Mouse (Mus musculus) lung, postnatal 0 days (tissue): ENCODE measurements around the gene Hoxb5. TPM values are rescaled to one million over a fixed set of nuclear protein-coding genes. Genes with fewer than 3 reads are reported as not detected.

Experiments used
- ATAC-seq: fragments of 200-750 bp; cut with Nextera tagmentation; 2 replicates; pipeline ENCODE4 v1.8.0; 2017; ENCODE audit warnings: moderate library complexity
- DNase-seq: peaks from one replicate; pipeline ENCODE4 v3.0.0-alpha.2; 2016; ENCODE audit warnings: low spot score
- H3K27ac ChIP-seq: fragments of 300-500 bp; sonication (generic); 2 replicates; pipeline ENCODE4 v1.5.1; 2014; ENCODE audit warnings: antibody characterized with exemption, mild to moderate bottlenecking, low read length, mixed read lengths
- H3K27me3 ChIP-seq: fragments of 300-500 bp; sonication (generic); replicated peaks from 2 replicates; pipeline ENCODE4 v1.6.1; 2014; ENCODE audit warnings: low read length, mixed read lengths; ENCODE audit not compliant: insufficient read depth
- H3K36me3 ChIP-seq: fragments of 300-500 bp; sonication (generic); 2 replicates; pipeline ENCODE4 v1.6.1; 2014; ENCODE audit warnings: low read length, mixed read lengths; ENCODE audit not compliant: insufficient read depth
- H3K4me1 ChIP-seq: fragments of 300-500 bp; sonication (generic); 2 replicates; pipeline ENCODE4 v1.6.1; 2014; ENCODE audit warnings: antibody characterized with exemption, low read depth, low read length, mixed read lengths; ENCODE audit not compliant: insufficient read depth
- H3K4me2 ChIP-seq: fragments of 300-500 bp; sonication (generic); replicated peaks from 2 replicates; pipeline ENCODE4 v1.6.1; 2014; ENCODE audit warnings: low read depth, mild to moderate bottlenecking, low read length, moderate library complexity, mixed read lengths
- H3K4me3 ChIP-seq: fragments of 300-500 bp; sonication (generic); 2 replicates; pipeline ENCODE4 v1.5.1; 2014; ENCODE audit warnings: low read depth, low read length
- H3K9ac ChIP-seq: fragments of 300-500 bp; sonication (generic); replicated peaks from 2 replicates; pipeline ENCODE4 v1.6.1; 2014; ENCODE audit warnings: low read depth, mild to moderate bottlenecking
- H3K9me3 ChIP-seq: fragments of 300-500 bp; sonication (generic); 2 replicates; pipeline ENCODE4 v1.6.1; 2016; ENCODE audit warnings: low read length, mixed read lengths
- CTCF ChIP-seq: IDR thresholded peaks from 2 replicates; pipeline ENCODE4 v1.5.1; 2016; ENCODE audit warnings: antibody characterized with exemption, mild to moderate bottlenecking
- EP300 ChIP-seq: IDR thresholded peaks from 2 replicates; pipeline ENCODE4 v1.6.1; 2016; ENCODE audit warnings: antibody characterized with exemption, mild to moderate bottlenecking, control low read depth
- WGBS: fragments of 180-500 bp; shearing (Covaris S2); extraction: QIAGEN DNeasy Blood & Tissue Kit; methylation state at CpG from one replicate; pipeline ENCODE4 v1.1.7; 2014; 5-methylcytosine and 5-hydroxymethylcytosine counted together
- microRNA counts: library from miRNA; unstranded; fragments of <30 nt; microRNA quantifications from one replicate; lab custom pipeline; 2015
- microRNA-seq: library from miRNA; unstranded; fragments of <30 nt; microRNA quantifications from one replicate; pipeline ENCODE4, GENCODE M21; 2016
- polyA plus RNA-seq: library from polyadenylated mRNA; unstranded; fragments of >200 nt; fragmentation: Nextera tagmentation; extraction: Ambion mirVana; gene quantifications from 2 replicates; pipeline ENCODE4 v1.2.1, GENCODE M21; 2015

Gene Hoxb5
- polyA plus RNA-seq, 1 experiment from 2014 or later = 16.8 TPM

DNA sequence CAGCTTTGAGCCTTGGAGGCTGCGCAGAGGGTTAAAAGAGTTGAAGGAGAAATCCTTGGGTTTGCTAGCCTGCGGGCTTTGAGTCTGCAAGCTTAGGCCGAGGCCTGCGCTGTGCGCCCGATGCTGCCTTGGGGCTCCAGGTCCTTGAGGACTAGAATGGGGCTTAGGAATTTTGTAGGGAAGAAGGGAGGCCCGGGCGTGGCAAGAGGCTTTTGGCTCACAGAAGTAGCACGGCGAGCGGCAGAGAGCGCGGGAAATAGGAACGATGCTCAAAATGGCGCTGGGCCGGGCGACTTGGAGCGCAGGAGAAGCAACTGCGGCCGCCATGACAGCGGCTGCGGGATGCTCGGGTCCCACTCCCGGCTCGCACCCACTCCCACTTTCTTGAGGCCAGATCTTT, 51.2 kb downstream of the Hoxb5 start:
- Histone ChIP-seq H3K36me3 (no peaks in the 10 kb centered on the region), H3K4me3 (peak overlapping the region; percentile 58), H3K4me2 (peak overlapping the region; percentile 63), H3K27me3 (peaks cover 7% of the 10 kb centered on the region; the same call in 1 of the 2 replicates), H3K27ac (peak overlapping the region; percentile 22; the same call in 1 of the 2 replicates), H3K9me3 (no peaks in the 10 kb centered on the region), H3K4me1 (peaks cover 3% of the 10 kb centered on the region; the same call in 1 of the 2 replicates), H3K9ac (peak overlapping the region; percentile 2)
- no peak for DNase-seq
- TF ChIP-seq EP300 = no peak
- no peak for ATAC-seq
- 6% methylated on average over 25 of the region's 25 CpGs for WGBS

DNA sequence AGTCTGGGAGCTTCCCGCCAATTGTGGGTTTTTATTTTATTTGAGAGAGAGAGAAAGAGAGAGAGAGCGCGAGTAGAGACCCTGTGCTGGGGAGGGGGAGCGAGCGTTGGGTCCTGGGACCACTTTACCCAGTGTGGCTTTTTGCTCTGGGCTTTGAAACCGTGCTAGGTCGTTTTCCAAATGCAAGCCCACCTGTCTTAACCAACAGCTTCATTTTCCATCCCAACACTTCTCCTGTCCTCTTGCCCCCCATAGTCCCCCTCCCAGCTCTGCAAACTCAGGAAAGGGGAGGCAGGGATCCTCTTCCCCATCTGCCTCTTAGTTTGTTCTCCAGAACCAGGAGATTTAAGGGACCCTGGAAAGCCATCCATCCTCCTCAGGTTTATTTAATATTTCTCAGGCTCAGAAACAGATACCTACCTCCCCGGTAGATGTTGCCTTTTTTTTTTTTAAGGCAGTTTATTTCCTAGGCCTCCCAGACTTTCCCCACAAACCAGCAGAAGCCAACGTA, 51.7 kb downstream of the Hoxb5 start:
- Histone ChIP-seq H3K9ac (peak overlapping the region; percentile 2), H3K27me3 (peaks cover 7% of the 10 kb centered on the region; the same call in 1 of the 2 replicates), H3K4me3 (peak overlapping the region; percentile 58), H3K27ac (0 out of 2 replicates have a peak overlapping the region, but pooled peaks have one; percentile 22), H3K4me2 (peak overlapping the region; percentile 63), H3K9me3 (no peaks in the 10 kb centered on the region), H3K36me3 (no peaks in the 10 kb centered on the region), H3K4me1 (peaks cover 3% of the 10 kb centered on the region; the same call in 1 of the 2 replicates)
- no peak for TF ChIP-seq CTCF
- WGBS = 17% methylated on average over 9 of the region's 9 CpGs
- DNase-seq = no peak
- no peak for ATAC-seq

MicroRNAs encoded within 50 kb of the gene (microRNA counts, 519-probe panel; counts per million panel counts)
- microRNA mmu-miR-10a (lab: Ali Mortazavi, UCI) (5,506 counts per million, percentile 71 among the panel's probes with 10 or more counts), microRNA mmu-miR-196a (lab: Ali Mortazavi, UCI) (2,813 counts per million, percentile 12 among the panel's probes with 10 or more counts)

Small RNA genes within 50 kb of the gene (microRNA-seq; reads per million reads assigned to microRNA genes)
- gene Mir10a (22,339 reads per million, percentile 97 among the genes with 10 or more reads in this experiment), gene Mir196a-1 (2.2 reads per million)

Other genes starting within 250 kb of the Hoxb5 start
- gene Ube2z, start 237.9 kb upstream of the Hoxb5 start, polyA plus RNA-seq = 29.6 and 31.6 TPM in 2 replicates
- 324 and 382 TPM in 2 replicates for gene Atp5g1, start 227.7 kb upstream of the Hoxb5 start, polyA plus RNA-seq
- gene Calcoco2, start 191.4 kb upstream of the Hoxb5 start, polyA plus RNA-seq = 0.74 and 0.98 TPM in 2 replicates
- gene Ttll6, start 169.6 kb upstream of the Hoxb5 start, polyA plus RNA-seq = 0.99 and 1.3 TPM in 2 replicates
- not detected in 2 replicates for gene Hoxb13, start 109.0 kb upstream of the Hoxb5 start, polyA plus RNA-seq
- not detected in 2 replicates for gene Hoxb9, start 31.9 kb upstream of the Hoxb5 start, polyA plus RNA-seq
- gene Hoxb8, start 21.4 kb upstream of the Hoxb5 start, polyA plus RNA-seq = 0.23 and 0.35 TPM in 2 replicates
- 1.3 and 1.9 TPM in 2 replicates for gene Hoxb7, start 16.7 kb upstream of the Hoxb5 start, polyA plus RNA-seq
- gene Hoxb6, start 10.9 kb upstream of the Hoxb5 start, polyA plus RNA-seq = 7.3 and 7.4 TPM in 2 replicates
- gene Hoxb4, start 14.9 kb downstream of the Hoxb5 start, polyA plus RNA-seq = 2.6 and 3.0 TPM in 2 replicates
- 1.5 and 2.2 TPM in 2 replicates for gene Hoxb3, start 20.0 kb downstream of the Hoxb5 start, polyA plus RNA-seq
- gene Hoxb2, start 47.2 kb downstream of the Hoxb5 start, polyA plus RNA-seq = 16.5 and 16.9 TPM in 2 replicates
- gene Hoxb1, start 62.4 kb downstream of the Hoxb5 start, polyA plus RNA-seq = not detected in 2 replicates
- 0.73 and 1.0 TPM in 2 replicates for gene Skap1, start 161.3 kb downstream of the Hoxb5 start, polyA plus RNA-seq